Mouse (Mus musculus): ENCODE results near the gene Ppfibp1. TPM values are rescaled to one million over a fixed set of nuclear protein-coding genes. Genes with fewer than 3 reads are reported as not detected.

Gene Ppfibp1
- polyA plus RNA-seq, 1 experiment from 2014 or later, result 68.3 TPM

DNA sequence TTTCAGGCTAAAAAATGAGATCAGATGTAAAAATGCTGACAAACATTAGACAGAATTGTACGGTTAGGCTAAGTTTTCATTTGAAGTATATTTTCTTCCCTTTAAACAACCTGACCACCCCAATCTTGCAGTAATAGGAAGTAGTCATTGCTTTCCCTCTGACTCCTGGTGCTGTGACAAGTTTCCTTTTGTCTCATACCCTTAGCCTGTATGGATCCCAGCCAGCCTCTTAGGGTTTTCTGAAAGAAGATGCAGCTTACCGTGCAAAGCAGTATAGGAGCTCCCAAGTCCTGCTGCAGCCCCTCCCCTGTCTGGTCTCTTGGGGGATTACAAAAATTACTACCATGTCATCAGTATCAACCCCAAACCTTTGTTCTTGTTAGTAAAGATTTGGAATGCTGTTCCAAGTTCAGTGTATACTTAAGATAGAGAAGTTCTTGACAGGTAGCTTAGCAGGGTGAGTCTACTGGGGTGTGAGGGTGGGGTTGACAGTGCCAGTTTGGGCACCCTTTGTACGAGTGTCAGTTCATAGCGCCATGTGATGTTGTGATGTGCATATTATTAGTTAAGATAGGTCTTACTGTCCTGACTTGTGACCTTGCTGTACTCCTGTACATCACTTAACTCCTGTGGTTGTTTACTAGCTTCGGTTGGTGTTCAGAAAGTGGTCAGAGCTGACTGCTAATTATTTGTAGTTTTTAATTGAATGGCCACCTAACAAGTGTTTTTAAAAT lies 18.9 kb downstream of the Ppfibp1 start:
- 69% methylated on average over 5 of the region's 5 CpGs for WGBS
- Histone ChIP-seq H3K4me2 (no peak overlapping the region), H3K4me1 (peaks cover 44% of the 10 kb centered on the region), H3K27me3 (no peaks in the 10 kb centered on the region), H3K36me3 (0 out of 2 replicates have a peak, but pooled peaks cover 4% of the 10 kb centered on the region), H3K9me3 (replicated peaks) (no peaks in the 10 kb centered on the region), H3K4me3 (replicated peaks) (no peak overlapping the region), H3K9ac (no peak overlapping the region), H3K27ac (0 out of 2 replicates have a peak overlapping the region, but pooled peaks have one; percentile 22)
- ATAC-seq (replicated peaks; ENCODE audit: low FRiP score), result no peak

DNA sequence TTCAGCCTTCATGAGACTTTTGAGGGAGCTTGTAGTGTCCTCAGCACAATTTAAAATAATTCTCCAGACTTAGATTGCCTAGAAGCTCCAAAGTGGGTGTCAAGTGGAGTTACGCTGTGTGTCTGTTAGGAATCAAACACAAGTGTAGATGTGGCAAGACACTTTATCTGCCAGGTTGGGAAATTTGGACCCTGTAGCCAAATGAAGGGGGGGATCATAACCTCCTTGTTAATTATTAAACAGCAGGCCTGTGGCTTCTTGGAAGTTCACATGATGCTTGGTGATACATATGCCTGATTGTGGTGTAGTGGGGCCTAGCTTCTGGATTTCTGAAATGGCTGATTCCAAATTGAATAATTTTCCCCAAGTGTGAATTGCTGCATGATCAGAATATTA lies 19.5 kb downstream of the Ppfibp1 start:
- H3K9me3 ChIP-seq (replicated peaks), result no peaks in the 10 kb centered on the region
- no peak overlapping the region for H3K4me3 ChIP-seq (replicated peaks)
- H3K27ac ChIP-seq, result no peak overlapping the region
- H3K4me1 ChIP-seq, result peaks cover 50% of the 10 kb centered on the region
- no peak for ATAC-seq (replicated peaks; ENCODE audit: low FRiP score)
- no peaks in the 10 kb centered on the region for H3K27me3 ChIP-seq
- H3K9ac ChIP-seq, result no peak overlapping the region
- WGBS, result 90% methylated on average over 1 of the region's 1 CpGs
- no peak overlapping the region for H3K4me2 ChIP-seq
- H3K36me3 ChIP-seq, result 0 out of 2 replicates have a peak, but pooled peaks cover 4% of the 10 kb centered on the region

DNA sequence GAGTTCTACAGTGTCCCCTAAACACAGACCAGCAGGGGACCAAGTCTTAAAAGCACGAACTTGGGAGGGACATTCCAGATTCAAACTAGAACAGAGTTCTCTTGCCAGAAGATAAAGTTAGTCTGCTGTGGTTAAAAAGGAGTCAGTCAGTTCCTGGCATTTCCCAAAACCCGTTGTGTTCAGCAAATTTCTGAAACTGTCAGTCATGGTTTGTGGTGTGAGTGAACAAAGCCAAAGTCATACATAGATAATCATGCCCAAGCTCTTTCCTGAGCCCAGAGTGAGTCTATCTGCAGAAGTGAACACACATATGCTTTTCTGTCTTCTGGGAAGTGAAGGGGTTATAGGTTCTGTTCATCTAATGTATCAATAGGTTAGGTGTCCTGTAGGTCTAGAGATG lies 20.5 kb downstream of the Ppfibp1 start:
- Histone ChIP-seq H3K36me3 (0 out of 2 replicates have a peak, but pooled peaks cover 4% of the 10 kb centered on the region), H3K27ac (no peak overlapping the region), H3K4me1 (peaks cover 58% of the 10 kb centered on the region), H3K9me3 (replicated peaks) (no peaks in the 10 kb centered on the region), H3K4me2 (no peak overlapping the region), H3K27me3 (no peaks in the 10 kb centered on the region), H3K9ac (no peak overlapping the region), H3K4me3 (replicated peaks) (no peak overlapping the region)
- 79% methylated on average over 2 of the region's 2 CpGs for WGBS
- no peak for ATAC-seq (replicated peaks; ENCODE audit: low FRiP score)

DNA sequence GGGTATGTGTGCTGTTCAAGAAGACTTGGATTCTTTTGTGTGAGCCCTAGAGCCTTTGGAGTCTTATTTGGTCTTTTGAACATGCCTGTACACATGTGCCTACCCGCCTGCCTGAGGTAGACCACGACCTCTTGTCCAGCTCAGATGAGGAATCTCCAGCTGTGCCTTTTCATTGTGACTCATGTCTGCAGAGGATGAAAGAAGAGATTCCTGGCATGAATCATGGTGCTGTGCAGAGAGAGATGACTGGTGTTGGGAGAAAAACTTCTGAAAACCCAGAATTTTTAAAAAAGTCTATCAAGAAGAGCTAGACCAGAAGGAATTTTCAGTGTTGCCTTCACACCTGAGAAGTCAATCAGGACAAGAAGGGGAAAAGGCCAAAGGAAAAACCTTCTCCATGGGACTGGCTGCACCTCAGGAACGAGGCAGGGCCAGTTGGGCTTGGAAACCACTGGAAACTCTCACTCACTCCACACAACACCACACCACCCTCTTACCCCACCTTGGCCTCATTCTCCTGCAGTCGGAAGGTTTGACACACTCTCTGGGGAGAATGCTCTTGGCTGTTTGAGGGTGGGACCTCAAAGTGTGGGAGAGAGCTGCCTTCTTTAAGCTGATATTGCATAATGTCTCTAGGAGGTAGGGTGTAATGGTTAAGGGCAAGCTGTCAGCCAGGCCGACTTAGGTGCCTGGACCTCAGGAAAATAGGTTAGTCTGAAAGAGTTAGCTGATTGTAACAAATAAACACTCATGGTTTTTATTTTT lies 21.6 kb downstream of the Ppfibp1 start:
- Histone ChIP-seq H3K9ac (no peak overlapping the region), H3K9me3 (replicated peaks) (no peaks in the 10 kb centered on the region), H3K36me3 (0 out of 2 replicates have a peak, but pooled peaks cover 4% of the 10 kb centered on the region), H3K27me3 (no peaks in the 10 kb centered on the region), H3K27ac (no peak overlapping the region), H3K4me3 (replicated peaks) (no peak overlapping the region), H3K4me2 (no peak overlapping the region), H3K4me1 (peaks cover 65% of the 10 kb centered on the region)
- WGBS, result 69% methylated on average over 5 of the region's 5 CpGs
- ATAC-seq (replicated peaks; ENCODE audit: low FRiP score), result no peak

DNA sequence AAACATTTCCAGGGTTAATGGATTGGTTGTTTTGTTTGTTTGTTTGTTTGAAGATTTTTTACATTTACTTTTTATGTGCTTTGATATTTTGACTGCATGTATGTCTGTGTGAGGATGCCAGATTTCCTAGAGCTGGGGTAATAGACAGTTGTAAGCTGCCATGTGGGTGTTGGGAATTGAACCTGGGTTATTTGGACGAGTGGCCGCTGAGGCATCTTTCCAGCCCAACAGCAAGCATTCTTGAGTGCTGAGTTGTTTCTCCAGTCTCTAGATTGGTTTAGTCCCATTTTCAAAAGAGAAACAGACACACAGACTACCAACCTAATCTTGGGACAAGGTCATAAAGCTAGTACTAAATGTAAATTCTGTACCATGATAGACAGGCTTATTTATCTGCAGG lies 22.5 kb downstream of the Ppfibp1 start:
- Histone ChIP-seq H3K4me3 (replicated peaks) (no peak overlapping the region), H3K4me1 (peaks cover 66% of the 10 kb centered on the region), H3K27ac (no peak overlapping the region), H3K9ac (no peak overlapping the region), H3K36me3 (0 out of 2 replicates have a peak, but pooled peaks cover 4% of the 10 kb centered on the region), H3K9me3 (replicated peaks) (no peaks in the 10 kb centered on the region), H3K4me2 (no peak overlapping the region), H3K27me3 (no peaks in the 10 kb centered on the region)
- ATAC-seq (replicated peaks; ENCODE audit: low FRiP score), result no peak
- WGBS, result 72% methylated on average over 2 of the region's 2 CpGs

DNA sequence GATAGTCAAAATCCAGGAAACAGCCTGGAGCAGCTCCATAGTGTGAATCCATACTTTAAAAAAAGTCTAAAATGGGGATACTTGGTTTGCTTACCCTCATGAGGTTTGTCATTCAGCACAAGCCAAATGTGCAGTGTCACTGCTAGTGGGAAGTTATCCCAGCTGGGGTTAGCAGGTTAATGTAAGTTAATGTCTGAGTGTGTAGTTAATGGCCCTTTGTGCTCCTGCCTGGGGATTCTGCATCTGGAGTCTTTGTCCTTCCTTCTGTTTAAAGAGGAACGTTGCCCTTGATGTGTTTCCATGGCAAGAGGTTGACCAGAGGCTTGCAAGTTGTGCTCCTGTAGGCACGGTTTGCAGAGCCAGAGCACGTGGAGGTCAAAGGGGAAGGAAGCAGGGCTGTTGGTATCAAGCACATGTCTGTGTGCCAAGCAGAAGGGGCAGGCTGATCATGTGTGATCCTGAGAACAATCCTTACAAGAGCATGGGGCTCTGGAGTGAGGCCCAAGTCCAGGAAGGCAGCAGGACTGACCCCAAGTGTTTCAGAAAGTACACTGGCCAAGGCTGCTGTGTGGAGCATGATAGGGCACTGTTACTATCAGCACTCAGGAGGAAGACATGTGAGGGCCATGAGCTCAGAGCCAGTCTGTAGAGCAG lies 24.7 kb downstream of the Ppfibp1 start:
- 4% methylated on average over 3 of the region's 3 CpGs for WGBS
- Histone ChIP-seq H3K27me3 (no peaks in the 10 kb centered on the region), H3K9ac (no peak overlapping the region), H3K4me2 (peak overlapping the region; percentile 14; the same call in 1 of the 2 replicates), H3K9me3 (replicated peaks) (no peaks in the 10 kb centered on the region), H3K27ac (peak overlapping the region; percentile 93), H3K4me3 (replicated peaks) (no peak overlapping the region), H3K36me3 (peaks cover 6% of the 10 kb centered on the region; the same call in 1 of the 2 replicates), H3K4me1 (peaks cover 51% of the 10 kb centered on the region)
- ATAC-seq (replicated peaks; ENCODE audit: low FRiP score), result peak; percentile 65

DNA sequence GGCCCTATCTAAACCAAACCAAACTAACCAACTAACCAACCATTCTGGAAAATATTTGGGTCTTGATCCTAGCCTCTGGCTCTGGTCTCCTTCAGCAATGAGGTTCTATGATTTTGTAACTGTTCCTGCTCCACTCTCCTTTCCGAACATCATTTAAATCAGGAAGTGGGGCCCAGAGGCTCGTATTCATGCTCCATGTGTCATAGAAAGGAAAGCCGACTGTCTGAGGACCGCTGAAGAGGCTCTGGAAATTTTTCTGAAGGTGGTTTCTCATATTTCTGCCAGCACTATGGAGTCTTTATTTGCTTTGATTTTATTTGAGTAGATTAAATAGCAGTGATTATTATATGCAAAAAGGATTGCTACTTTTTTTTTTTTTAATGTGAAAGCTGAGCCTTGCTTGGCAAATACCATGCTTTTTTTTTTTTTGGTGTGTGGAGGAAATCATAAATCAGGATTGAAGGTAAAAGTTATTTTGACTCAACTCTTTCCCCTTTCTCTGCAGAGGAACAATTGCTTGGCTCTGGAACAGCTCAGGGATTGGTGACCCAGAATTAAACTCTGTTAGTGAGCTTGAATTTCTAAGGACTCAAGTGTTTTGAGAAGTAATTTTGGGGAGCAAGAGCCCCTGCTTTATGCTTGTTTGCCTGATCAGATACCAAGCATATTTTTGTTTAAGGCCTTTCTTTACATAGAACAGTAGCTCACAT lies 25.4 kb downstream of the Ppfibp1 start:
- Histone ChIP-seq H3K27ac (peak overlapping the region; percentile 93), H3K9me3 (replicated peaks) (no peaks in the 10 kb centered on the region), H3K4me2 (peak overlapping the region; percentile 14; the same call in 1 of the 2 replicates), H3K27me3 (no peaks in the 10 kb centered on the region), H3K9ac (no peak overlapping the region), H3K36me3 (peaks cover 11% of the 10 kb centered on the region), H3K4me1 (peaks cover 50% of the 10 kb centered on the region), H3K4me3 (replicated peaks) (no peak overlapping the region)
- ATAC-seq (replicated peaks; ENCODE audit: low FRiP score), result peak; percentile 18; the same call in 1 of the 2 replicates
- WGBS, result 3% methylated on average over 4 of the region's 4 CpGs

DNA sequence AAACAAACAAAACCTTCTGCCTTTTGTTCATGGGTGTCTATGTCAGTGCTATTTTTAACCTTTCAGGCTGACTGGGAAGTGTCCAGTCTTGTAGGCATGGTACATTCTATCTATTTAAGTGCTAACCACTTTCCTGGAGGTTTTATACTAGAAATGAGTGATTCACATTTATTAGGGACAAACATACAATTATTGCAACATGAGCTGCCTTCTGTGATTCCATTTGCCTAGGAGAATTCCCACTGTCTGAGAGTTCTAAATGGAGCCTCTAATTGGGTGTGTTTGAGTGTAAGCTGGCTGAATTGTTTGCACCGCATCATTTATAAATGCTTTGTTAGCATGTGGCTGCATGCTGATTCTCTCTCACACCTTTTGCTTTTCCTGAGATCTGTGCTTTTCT lies 27.5 kb downstream of the Ppfibp1 start:
- H3K4me1 ChIP-seq, result peaks cover 42% of the 10 kb centered on the region
- H3K9me3 ChIP-seq (replicated peaks), result no peaks in the 10 kb centered on the region
- H3K4me2 ChIP-seq, result no peak overlapping the region
- no peak overlapping the region for H3K27ac ChIP-seq
- no peak for ATAC-seq (replicated peaks; ENCODE audit: low FRiP score)
- H3K9ac ChIP-seq, result no peak overlapping the region
- H3K4me3 ChIP-seq (replicated peaks), result no peak overlapping the region
- peaks cover 8% of the 10 kb centered on the region for H3K36me3 ChIP-seq
- WGBS, result 98% methylated on average over 1 of the region's 1 CpGs
- H3K27me3 ChIP-seq, result no peaks in the 10 kb centered on the region

DNA sequence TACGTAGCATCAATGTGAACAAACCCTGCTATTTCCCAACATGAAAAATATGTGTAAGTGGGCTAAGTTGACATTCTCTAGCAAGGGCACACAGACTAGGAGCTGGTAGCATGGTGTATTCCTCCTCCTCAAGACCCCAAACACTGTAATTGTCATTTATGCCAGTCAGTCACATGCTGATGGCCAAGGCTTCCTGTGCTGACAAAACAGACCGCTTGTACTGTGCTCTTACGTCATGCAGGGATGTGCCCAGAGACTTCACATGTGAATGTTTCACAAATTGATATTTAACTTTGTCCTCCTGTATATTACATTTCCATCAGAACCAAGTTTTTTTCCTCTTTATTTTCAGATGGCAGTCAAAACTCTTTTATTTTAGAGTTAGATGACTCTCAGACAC lies 29.1 kb downstream of the Ppfibp1 start:
- H3K9ac ChIP-seq, result no peak overlapping the region
- H3K27me3 ChIP-seq, result no peaks in the 10 kb centered on the region
- no peak overlapping the region for H3K4me2 ChIP-seq
- peaks cover 8% of the 10 kb centered on the region for H3K36me3 ChIP-seq
- no peaks in the 10 kb centered on the region for H3K9me3 ChIP-seq (replicated peaks)
- H3K27ac ChIP-seq, result peak overlapping the region; percentile 64; the same call in 1 of the 2 replicates
- peaks cover 28% of the 10 kb centered on the region for H3K4me1 ChIP-seq
- WGBS, result 82% methylated on average over 3 of the region's 3 CpGs
- ATAC-seq (replicated peaks; ENCODE audit: low FRiP score), result no peak
- H3K4me3 ChIP-seq (replicated peaks), result no peak overlapping the region

DNA sequence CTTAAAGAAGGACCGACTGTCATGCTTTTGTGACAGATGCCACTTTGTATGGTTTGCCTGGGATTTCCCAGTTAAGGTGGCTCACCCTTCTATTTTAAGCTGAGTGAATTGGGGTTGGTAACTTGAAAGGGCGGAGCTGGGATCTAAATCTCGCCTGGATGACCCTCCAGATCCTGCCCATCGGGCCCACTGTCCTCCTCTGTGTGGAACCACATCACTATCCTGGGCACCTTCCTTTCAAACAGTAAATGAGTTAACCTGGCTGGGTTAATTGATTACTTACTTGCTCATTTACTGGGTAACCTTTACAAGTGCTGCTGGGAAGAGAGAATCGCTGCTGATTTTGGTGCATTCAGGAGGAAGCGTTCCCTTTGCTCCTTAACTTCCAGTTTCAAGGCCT lies 30.1 kb downstream of the Ppfibp1 start:
- H3K9ac ChIP-seq, result no peak overlapping the region
- WGBS, result 81% methylated on average over 6 of the region's 6 CpGs
- H3K36me3 ChIP-seq, result peaks cover 8% of the 10 kb centered on the region
- no peaks in the 10 kb centered on the region for H3K27me3 ChIP-seq
- H3K4me3 ChIP-seq (replicated peaks), result no peak overlapping the region
- peak overlapping the region; percentile 64 for H3K27ac ChIP-seq
- ATAC-seq (replicated peaks; ENCODE audit: low FRiP score), result peak; percentile 71
- no peak overlapping the region for H3K4me2 ChIP-seq
- H3K4me1 ChIP-seq, result peaks cover 19% of the 10 kb centered on the region
- H3K9me3 ChIP-seq (replicated peaks), result no peaks in the 10 kb centered on the region

DNA sequence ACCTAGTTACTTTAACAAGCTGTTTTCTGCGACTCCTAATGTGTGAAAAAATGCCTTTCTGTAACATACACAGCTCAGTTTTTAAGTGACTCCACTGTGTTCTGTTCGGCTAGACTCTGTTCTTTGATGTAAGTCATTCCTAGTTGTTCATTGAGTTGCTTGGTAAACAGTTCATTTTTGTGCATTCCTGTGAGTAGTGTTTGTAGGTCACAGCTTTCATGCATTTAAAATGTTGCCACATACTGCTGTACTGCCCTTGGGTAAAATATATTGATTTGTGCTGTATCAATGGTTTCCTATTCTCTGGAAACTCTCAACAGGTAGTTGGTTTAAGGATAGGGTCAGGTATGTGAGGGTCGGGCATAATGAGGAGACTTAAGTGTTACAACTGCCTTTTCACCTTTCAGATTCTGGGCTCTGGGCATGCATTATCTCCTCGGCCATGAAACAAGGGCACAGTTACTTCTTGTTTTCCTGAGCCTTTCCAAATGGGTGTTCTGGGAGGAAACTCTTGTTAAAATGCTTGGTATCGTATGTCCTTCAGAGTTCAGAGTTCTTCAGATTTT lies 38.2 kb downstream of the Ppfibp1 start:
- WGBS, result 64% methylated on average over 5 of the region's 5 CpGs
- no peaks in the 10 kb centered on the region for H3K36me3 ChIP-seq
- no peaks in the 10 kb centered on the region for H3K9me3 ChIP-seq (replicated peaks)
- H3K4me1 ChIP-seq, result peaks cover 35% of the 10 kb centered on the region
- H3K27ac ChIP-seq, result 0 out of 2 replicates have a peak overlapping the region, but pooled peaks have one; percentile 18
- H3K27me3 ChIP-seq, result no peaks in the 10 kb centered on the region
- H3K9ac ChIP-seq, result no peak overlapping the region
- no peak for ATAC-seq (replicated peaks; ENCODE audit: low FRiP score)
- no peak overlapping the region for H3K4me3 ChIP-seq (replicated peaks)
- no peak overlapping the region for H3K4me2 ChIP-seq
